Mouse (Mus musculus) neural tube, embryonic 11.5 days (tissue): Measurements from ENCODE around the gene Tmem87b. TPM values are rescaled to one million over a fixed set of nuclear protein-coding genes. Genes with fewer than 3 reads are reported as not detected.
A peak's percentile ranks its signal among the peaks of the same experiment; 100 is the strongest.

Experiments used
- ATAC-seq: fragments of 200-750 bp; cut with Nextera tagmentation; 2 replicates; pipeline ENCODE4 v1.8.0; 2017; ENCODE audit warnings: moderate number of reproducible peaks, mild to moderate bottlenecking, moderate TSS enrichment, moderate library complexity; ENCODE audit not compliant: insufficient read depth, low FRiP score, low TSS enrichment
- DNase-seq: peaks from one replicate; pipeline ENCODE4 v3.0.0-alpha.2; 2015; ENCODE audit warnings: low spot score
- H3K27ac ChIP-seq: fragments of 300-500 bp; sonication (generic); 2 replicates; pipeline ENCODE4 v1.5.1; 2014; ENCODE audit warnings: low read depth, mild to moderate bottlenecking, low read length
- H3K27me3 ChIP-seq: fragments of 300-500 bp; sonication (generic); 2 replicates; pipeline ENCODE4 v1.6.1; 2014; ENCODE audit warnings: mild to moderate bottlenecking, low read length, mixed read lengths; ENCODE audit not compliant: control insufficient read depth, insufficient read depth
- H3K36me3 ChIP-seq: fragments of 300-500 bp; sonication (generic); 2 replicates; pipeline ENCODE4 v1.6.1; 2014; ENCODE audit warnings: mild to moderate bottlenecking, low read length, moderate library complexity, mixed read lengths; ENCODE audit not compliant: control insufficient read depth, insufficient read depth
- H3K4me1 ChIP-seq: fragments of 300-500 bp; sonication (generic); 2 replicates; pipeline ENCODE4 v1.6.1; 2014; ENCODE audit warnings: low read length, mixed read lengths; ENCODE audit not compliant: control insufficient read depth, insufficient read depth
- H3K4me2 ChIP-seq: fragments of 300-500 bp; sonication (generic); 2 replicates; pipeline ENCODE4 v1.6.1; 2014; ENCODE audit warnings: low read depth, mild to moderate bottlenecking, moderate library complexity
- H3K4me3 ChIP-seq: fragments of 300-500 bp; sonication (generic); 2 replicates; pipeline ENCODE4 v1.5.1; 2014; ENCODE audit warnings: low read depth, low read length
- H3K9ac ChIP-seq: fragments of 300-500 bp; sonication (generic); 2 replicates; pipeline ENCODE4 v1.6.1; 2014; ENCODE audit warnings: mild to moderate bottlenecking, low read length
- H3K9me3 ChIP-seq: fragments of 300-500 bp; sonication (generic); 2 replicates; pipeline ENCODE4 v1.6.1; 2016; ENCODE audit warnings: low read length; ENCODE audit not compliant: control insufficient read depth
- WGBS: fragments of 180-500 bp; shearing (Covaris S2); extraction: QIAGEN DNeasy Blood & Tissue Kit; methylation state at CpG from one replicate; pipeline ENCODE4 v1.1.7; 2014; 5-methylcytosine and 5-hydroxymethylcytosine counted together
- polyA plus RNA-seq: library from polyadenylated mRNA; unstranded; fragments of >200 nt; fragmentation: Nextera tagmentation; extraction: Ambion mirVana; gene quantifications from 2 replicates; pipeline ENCODE4 v1.2.1, GENCODE M21; 2014

Tmem87b gene
- polyA plus RNA-seq, 1 experiment from 2014 or later, result 25.7 TPM

DNA sequence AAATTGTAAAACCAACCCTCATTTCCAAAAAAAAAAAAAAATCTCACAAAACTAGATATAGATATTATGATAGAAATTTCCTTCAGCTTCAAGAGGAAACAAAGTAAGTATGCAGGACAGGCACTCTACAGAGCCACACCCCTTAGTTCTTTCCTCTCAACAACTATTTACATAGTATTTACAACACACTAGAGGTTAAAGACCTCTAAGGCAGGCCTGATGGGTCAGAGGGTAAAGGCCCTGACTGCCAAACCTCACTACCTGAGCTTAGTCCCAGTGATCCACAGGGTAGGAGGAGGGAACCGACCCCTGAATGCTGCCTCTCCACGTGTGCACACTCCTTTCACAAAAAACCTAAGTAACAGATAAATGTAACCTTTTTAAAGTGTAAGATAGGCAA is 5.2 kb upstream of the Tmem87b start:
- Histone ChIP-seq H3K36me3 (no peaks in the 10 kb centered on the region), H3K4me1 (no peaks in the 10 kb centered on the region), H3K9ac (no peak overlapping the region), H3K9me3 (no peaks in the 10 kb centered on the region), H3K4me2 (no peak overlapping the region), H3K27me3 (no peaks in the 10 kb centered on the region), H3K27ac (no peak overlapping the region), H3K4me3 (no peak overlapping the region)
- ATAC-seq, result no peak
- WGBS, result 19% methylated on average over 2 of the region's 2 CpGs
- DNase-seq, result no peak

DNA sequence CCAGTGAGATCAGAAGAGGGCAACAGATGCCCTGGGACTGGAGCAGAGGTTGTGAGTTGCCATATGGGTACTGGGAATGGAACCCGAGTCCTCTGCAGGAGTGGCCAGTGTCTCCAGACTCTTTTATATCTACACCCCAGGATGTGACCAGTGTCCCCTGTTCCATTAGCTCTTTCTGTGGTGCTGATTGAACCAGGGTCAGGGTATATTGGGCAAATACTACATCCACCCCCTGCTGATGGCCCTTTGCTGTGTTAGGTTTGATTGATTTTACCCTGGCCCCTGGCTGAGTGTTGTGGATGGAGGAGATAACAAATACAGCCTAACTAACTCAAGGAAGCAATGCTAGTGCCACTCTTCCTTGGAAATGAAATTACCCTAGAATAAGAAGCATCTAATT is 1.6 kb upstream of the Tmem87b start:
- Histone ChIP-seq H3K9ac (no peak overlapping the region), H3K4me2 (no peak overlapping the region), H3K4me3 (no peak overlapping the region), H3K9me3 (no peaks in the 10 kb centered on the region), H3K27ac (no peak overlapping the region), H3K27me3 (no peaks in the 10 kb centered on the region), H3K4me1 (0 out of 2 replicates have a peak, but pooled peaks cover 2% of the 10 kb centered on the region), H3K36me3 (no peaks in the 10 kb centered on the region)
- WGBS, result 62% methylated on average over 1 of the region's 1 CpGs
- no peak for DNase-seq
- no peak for ATAC-seq

DNA sequence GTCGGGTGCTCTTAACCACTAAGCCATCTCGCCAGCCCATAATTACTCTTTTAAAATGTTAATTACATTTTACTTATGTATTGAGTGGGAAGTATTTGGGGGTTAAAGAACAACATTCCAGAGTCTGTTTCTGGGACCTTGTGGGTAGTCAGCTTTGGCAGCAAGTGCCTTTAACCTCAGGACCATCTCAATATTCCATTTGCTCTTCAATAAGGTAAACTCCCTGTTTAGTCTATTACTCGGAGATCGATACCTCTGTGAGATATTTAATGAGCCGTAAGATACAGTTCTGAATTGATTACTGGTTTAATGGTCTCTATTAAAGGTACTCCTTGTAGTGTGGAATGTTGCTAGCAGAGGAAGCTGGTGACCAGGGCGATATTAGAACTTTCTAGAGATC is 1.0 kb upstream of the Tmem87b start:
- DNase-seq, result no peak
- Histone ChIP-seq H3K4me2 (peak overlapping the region; percentile 75), H3K4me1 (0 out of 2 replicates have a peak, but pooled peaks cover 2% of the 10 kb centered on the region), H3K27ac (no peak overlapping the region), H3K36me3 (no peaks in the 10 kb centered on the region), H3K9ac (no peak overlapping the region), H3K4me3 (peak overlapping the region; percentile 76), H3K9me3 (no peaks in the 10 kb centered on the region), H3K27me3 (no peaks in the 10 kb centered on the region)
- ATAC-seq, result no peak
- 53% methylated on average over 6 of the region's 6 CpGs for WGBS

DNA sequence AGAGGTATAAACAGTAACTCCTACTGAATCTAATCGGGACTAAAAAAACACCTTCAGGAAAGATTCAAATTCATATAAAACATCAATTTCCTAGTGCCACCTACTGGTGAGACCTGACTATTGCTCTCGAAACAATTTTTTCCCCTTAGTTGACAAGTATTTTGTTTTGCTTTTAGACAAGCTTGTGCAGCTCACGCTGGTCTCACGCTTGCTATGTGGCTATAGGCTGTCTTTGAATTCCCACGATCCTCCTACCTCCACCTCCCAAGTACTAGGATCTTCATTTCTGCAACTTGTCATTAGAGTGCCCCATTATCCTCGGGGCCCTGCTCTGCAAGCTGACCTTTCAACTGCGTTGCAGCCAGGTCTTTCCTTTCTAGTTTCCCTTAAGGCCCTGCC is 532 bp upstream of the Tmem87b start:
- no peak for DNase-seq
- Histone ChIP-seq H3K27ac (peak overlapping the region; percentile 65; the same call in 1 of the 2 replicates), H3K36me3 (no peaks in the 10 kb centered on the region), H3K4me1 (0 out of 2 replicates have a peak, but pooled peaks cover 2% of the 10 kb centered on the region), H3K9me3 (no peaks in the 10 kb centered on the region), H3K9ac (no peak overlapping the region), H3K27me3 (no peaks in the 10 kb centered on the region), H3K4me2 (peak overlapping the region; percentile 75), H3K4me3 (peak overlapping the region; percentile 76)
- ATAC-seq, result peak; percentile 54; the same call in 1 of the 2 replicates
- WGBS, result 0% methylated on average over 7 of the region's 7 CpGs

DNA sequence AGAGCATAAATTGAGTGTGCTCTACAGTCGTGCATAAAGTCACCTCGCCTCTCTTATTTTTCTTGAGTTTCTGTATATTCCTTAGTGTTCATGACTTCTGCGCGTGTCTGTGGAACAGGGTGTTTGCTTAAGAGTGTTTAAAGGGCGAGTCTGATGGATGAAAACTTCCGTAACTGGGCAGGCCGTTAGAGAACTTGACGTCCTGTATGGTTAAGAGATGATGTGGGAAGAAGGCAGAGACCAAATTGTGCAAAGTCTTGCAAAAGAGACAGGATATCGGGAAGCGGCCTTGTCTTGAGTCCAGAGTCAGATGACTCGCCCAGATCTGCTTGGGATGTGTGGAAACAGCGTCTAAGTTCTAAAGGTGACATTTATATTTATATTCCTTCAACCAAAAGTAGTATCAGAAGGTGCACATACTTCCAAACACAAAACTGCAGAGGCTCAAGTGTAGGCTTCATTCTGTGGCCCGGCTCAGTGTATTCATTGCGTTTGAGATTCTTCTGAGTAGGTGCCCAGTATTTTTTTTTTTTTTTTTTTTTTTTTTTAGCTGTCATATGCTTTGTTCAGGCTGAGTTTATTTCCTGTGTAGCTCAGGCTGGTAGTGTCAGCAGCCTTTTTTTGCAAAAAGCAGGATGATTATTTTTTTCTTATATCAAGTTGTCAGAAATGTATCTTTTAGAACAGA is 1.2 kb downstream of the Tmem87b start:
- Histone ChIP-seq H3K27ac (peak overlapping the region; percentile 91), H3K36me3 (no peaks in the 10 kb centered on the region)

DNA sequence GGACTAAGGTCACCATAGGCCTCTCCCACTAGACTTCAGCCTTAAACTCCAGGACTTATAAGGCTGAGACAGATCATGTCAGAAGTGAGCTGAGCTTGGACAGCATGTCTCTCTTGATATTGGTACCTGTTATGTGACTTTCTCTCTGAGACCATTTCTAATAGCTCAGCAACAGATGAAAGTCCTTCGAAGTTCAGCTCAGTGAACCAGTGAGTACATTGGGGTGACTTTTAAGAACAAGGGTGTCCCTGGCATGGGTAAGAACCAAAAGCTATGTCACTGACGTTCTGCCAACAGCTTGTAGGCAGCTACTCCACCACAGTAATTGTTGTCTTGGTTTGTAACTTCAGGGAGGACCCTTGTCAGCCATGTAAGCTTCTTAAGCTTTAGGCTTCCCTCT is 2.7 kb downstream of the Tmem87b start:
- ATAC-seq (no peak), DNase-seq (no peak)
- Histone ChIP-seq H3K27me3 (no peaks in the 10 kb centered on the region), H3K9me3 (no peaks in the 10 kb centered on the region), H3K27ac (no peak overlapping the region), H3K9ac (no peak overlapping the region), H3K36me3 (no peaks in the 10 kb centered on the region), H3K4me3 (no peak overlapping the region), H3K4me1 (0 out of 2 replicates have a peak, but pooled peaks cover 2% of the 10 kb centered on the region), H3K4me2 (no peak overlapping the region)
- WGBS, result 67% methylated on average over 2 of the region's 2 CpGs

More for the DNA sequence above, 1.2 kb downstream of the Tmem87b start:
- WGBS, result 21% methylated on average over 14 of the region's 14 CpGs
- Histone ChIP-seq H3K9ac (peak overlapping the region; percentile 86), H3K27me3 (no peaks in the 10 kb centered on the region), H3K9me3 (no peaks in the 10 kb centered on the region), H3K4me3 (peak overlapping the region; percentile 76), H3K4me1 (0 out of 2 replicates have a peak, but pooled peaks cover 2% of the 10 kb centered on the region), H3K4me2 (peak overlapping the region; percentile 75)
- DNase-seq (no peak), ATAC-seq (no peak)

DNA sequence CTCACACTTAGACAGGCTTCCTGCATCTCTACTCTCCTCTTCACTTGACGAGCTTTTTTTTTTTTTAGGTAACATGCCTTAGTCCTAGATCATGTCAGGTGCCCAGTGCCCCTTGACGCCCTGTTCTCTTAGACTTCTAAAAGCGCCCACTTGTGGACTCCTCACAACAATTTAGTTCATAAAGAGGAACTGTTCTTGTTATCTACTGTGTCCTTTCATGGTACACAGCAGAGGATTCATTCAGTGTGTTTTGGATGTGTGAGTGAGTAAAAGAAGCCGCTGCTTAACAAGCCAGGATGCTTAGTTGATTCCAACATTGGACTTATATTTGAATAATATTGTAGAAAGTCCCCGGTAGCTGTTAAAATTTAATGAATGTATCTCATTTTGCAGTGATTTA is 6.0 kb downstream of the Tmem87b start:
- DNase-seq (no peak), ATAC-seq (no peak)
- Histone ChIP-seq H3K9ac (no peak overlapping the region), H3K36me3 (no peaks in the 10 kb centered on the region), H3K9me3 (no peaks in the 10 kb centered on the region), H3K4me3 (no peak overlapping the region), H3K27me3 (no peaks in the 10 kb centered on the region), H3K4me2 (no peak overlapping the region), H3K27ac (no peak overlapping the region), H3K4me1 (0 out of 2 replicates have a peak, but pooled peaks cover 2% of the 10 kb centered on the region)
- 96% methylated on average over 5 of the region's 5 CpGs for WGBS

DNA sequence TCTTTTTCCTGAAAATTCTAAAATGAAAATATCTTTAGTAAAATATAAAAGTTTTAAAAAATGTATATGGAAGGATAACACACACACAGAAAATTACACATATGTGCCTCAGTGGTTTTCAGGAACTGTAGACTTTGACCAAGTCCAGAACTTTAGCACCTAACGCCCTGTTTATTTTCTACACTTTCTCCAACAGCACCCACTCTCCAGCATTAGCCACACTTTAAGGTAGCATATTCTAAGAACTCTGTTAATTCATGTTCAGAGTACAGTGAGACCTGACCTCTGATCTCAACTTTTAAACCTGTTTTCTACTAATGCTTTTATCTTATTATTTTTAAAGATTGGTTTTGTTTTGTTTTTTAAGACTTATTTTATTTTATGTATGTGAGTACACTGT is 9.9 kb downstream of the Tmem87b start:
- WGBS, result 97% methylated on average over 1 of the region's 1 CpGs
- no peak for ATAC-seq
- Histone ChIP-seq H3K36me3 (no peaks in the 10 kb centered on the region), H3K4me2 (no peak overlapping the region), H3K9ac (no peak overlapping the region), H3K27ac (no peak overlapping the region), H3K9me3 (no peaks in the 10 kb centered on the region), H3K4me1 (no peaks in the 10 kb centered on the region), H3K27me3 (no peaks in the 10 kb centered on the region), H3K4me3 (no peak overlapping the region)
- no peak for DNase-seq

DNA sequence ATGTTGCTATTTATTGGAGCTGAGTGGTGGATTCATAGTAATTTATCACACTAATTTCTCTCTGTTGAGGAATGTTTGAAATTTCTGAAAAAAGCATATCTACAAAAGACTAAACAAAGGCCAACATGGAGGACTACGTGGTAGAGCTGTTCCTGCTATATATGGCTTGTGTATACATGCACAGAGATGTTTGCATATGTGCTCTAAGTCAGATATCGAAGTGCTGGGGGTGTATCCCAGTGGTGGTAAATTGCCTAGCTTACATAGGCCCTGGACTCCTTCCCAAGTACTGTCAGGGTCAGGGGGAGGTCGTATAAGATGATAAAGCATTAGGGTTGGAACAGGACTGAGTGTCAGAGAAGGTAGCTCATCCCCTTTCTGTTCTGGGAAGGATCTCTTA is 14.7 kb downstream of the Tmem87b start:
- Histone ChIP-seq H3K36me3 (peaks cover 7% of the 10 kb centered on the region), H3K4me1 (no peaks in the 10 kb centered on the region), H3K4me2 (no peak overlapping the region), H3K4me3 (no peak overlapping the region), H3K27ac (no peak overlapping the region), H3K27me3 (no peaks in the 10 kb centered on the region), H3K9ac (no peak overlapping the region), H3K9me3 (no peaks in the 10 kb centered on the region)
- 94% methylated on average over 3 of the region's 3 CpGs for WGBS
- ATAC-seq, result no peak
- DNase-seq, result no peak
